Mouse (Mus musculus) lung, embryonic 16.5 days (tissue): ENCODE results near the gene Rnase13. TPM values are rescaled to one million over a fixed set of nuclear protein-coding genes. Genes with fewer than 3 reads are reported as not detected.
"Not testable (repeated sequence)": the region's sequence is repeated elsewhere in the genome, so short reads cannot be mapped to it uniquely, and the experiment has no call there.

Source experiments
- ATAC-seq: fragments of 200-750 bp; cut with Nextera tagmentation; 2 replicates; pipeline ENCODE4 v1.8.0; 2017; ENCODE audit warnings: low read depth, mild to moderate bottlenecking, moderate library complexity
- H3K27ac ChIP-seq: fragments of 300-500 bp; sonication (generic); 2 replicates; pipeline ENCODE4 v1.5.1; 2014; ENCODE audit warnings: mild to moderate bottlenecking, control low read depth, low read length
- H3K27me3 ChIP-seq: fragments of 300-500 bp; sonication (generic); 2 replicates; pipeline ENCODE4 v1.6.1; 2014; ENCODE audit warnings: low read depth, low read length, mixed read lengths; ENCODE audit not compliant: control insufficient read depth, insufficient read depth
- H3K36me3 ChIP-seq: fragments of 300-500 bp; sonication (generic); 2 replicates; pipeline ENCODE4 v1.6.1; 2014; ENCODE audit warnings: low read length; ENCODE audit not compliant: control insufficient read depth, insufficient read depth
- H3K4me1 ChIP-seq: fragments of 300-500 bp; sonication (generic); replicated peaks from 2 replicates; pipeline ENCODE4 v1.6.1; 2014; ENCODE audit warnings: low read length, mixed read lengths; ENCODE audit not compliant: control insufficient read depth, insufficient read depth
- H3K4me2 ChIP-seq: fragments of 300-500 bp; sonication (generic); 2 replicates; pipeline ENCODE4 v1.6.1; 2014; ENCODE audit warnings: low read depth, low read length, control low read depth
- H3K4me3 ChIP-seq: fragments of 300-500 bp; sonication (generic); 2 replicates; pipeline ENCODE4 v1.5.1; 2014; ENCODE audit warnings: mild to moderate bottlenecking, low read length, control low read depth
- H3K9ac ChIP-seq: fragments of 300-500 bp; sonication (generic); 2 replicates; pipeline ENCODE4 v1.6.1; 2014; ENCODE audit warnings: low read length, control low read depth
- H3K9me3 ChIP-seq: fragments of 300-500 bp; sonication (generic); 2 replicates; pipeline ENCODE4 v1.6.1; 2016; ENCODE audit warnings: low read length; ENCODE audit not compliant: control insufficient read depth
- WGBS: fragments of 180-500 bp; shearing (Covaris S2); extraction: QIAGEN DNeasy Blood & Tissue Kit; methylation state at CpG from one replicate; pipeline ENCODE4 v1.1.7; 2014; 5-methylcytosine and 5-hydroxymethylcytosine counted together
- polyA plus RNA-seq: library from polyadenylated mRNA; unstranded; fragments of >200 nt; fragmentation: Nextera tagmentation; extraction: Ambion mirVana; gene quantifications from 2 replicates; pipeline ENCODE4 v1.2.1, GENCODE M21; 2015

Gene Rnase13
- polyA plus RNA-seq, 1 experiment from 2014 or later: not detected

DNA sequence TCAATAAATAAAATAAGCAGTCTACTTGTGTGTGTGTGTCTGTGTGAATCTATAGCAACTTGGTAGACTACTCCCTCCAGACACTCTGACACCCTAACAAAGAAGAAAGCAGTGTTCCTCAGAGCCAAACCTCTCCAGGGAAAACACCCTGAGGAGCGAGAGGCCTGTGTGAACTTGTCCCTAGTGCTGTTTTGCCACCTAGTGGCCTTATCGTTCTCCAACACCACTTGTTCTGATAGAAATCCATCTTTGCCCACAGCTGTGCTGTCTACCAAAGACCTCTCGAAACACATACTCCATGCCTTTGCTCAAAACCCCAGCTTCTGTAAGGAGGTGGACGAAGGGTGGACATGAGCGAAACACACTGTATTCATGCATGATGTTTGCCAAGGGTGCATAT is 8.3 kb upstream of the Rnase13 start:
- H3K27me3 ChIP-seq: no peaks in the 10 kb centered on the region
- H3K4me2 ChIP-seq: no peak overlapping the region
- H3K9me3 ChIP-seq: no peaks in the 10 kb centered on the region
- H3K9ac ChIP-seq: no peak overlapping the region
- H3K4me1 ChIP-seq: peaks cover 21% of the 10 kb centered on the region
- no peak overlapping the region for H3K4me3 ChIP-seq
- ATAC-seq: peak; percentile 75
- no peaks in the 10 kb centered on the region for H3K36me3 ChIP-seq
- WGBS: 32% methylated on average over 5 of the region's 5 CpGs
- no peak overlapping the region; the same call in 1 of the 2 replicates for H3K27ac ChIP-seq

GRCm38 (mm10) chr14:51929968-51930367 is 7.4 kb upstream of the Rnase13 start:
- Histone ChIP-seq H3K36me3 (no peaks in the 10 kb centered on the region), H3K4me3 (no peak overlapping the region), H3K4me2 (peak overlapping the region; percentile 9; the same call in 1 of the 2 replicates), H3K9ac (no peak overlapping the region), H3K9me3 (no peaks in the 10 kb centered on the region), H3K27ac (peak overlapping the region; percentile 58), H3K4me1 (peaks cover 21% of the 10 kb centered on the region), H3K27me3 (no peaks in the 10 kb centered on the region)
- 48% methylated on average over 9 of the region's 9 CpGs for WGBS
- peak; percentile 3; the same call in 1 of the 2 replicates for ATAC-seq

GRCm38 (mm10) chr14:51929309-51929943 is 6.9 kb upstream of the Rnase13 start:
- H3K36me3 ChIP-seq: no peaks in the 10 kb centered on the region
- ATAC-seq: peak; percentile 88
- H3K27ac ChIP-seq: peak overlapping the region; percentile 76
- H3K4me2 ChIP-seq: peak overlapping the region; percentile 9; the same call in 1 of the 2 replicates
- no peaks in the 10 kb centered on the region for H3K9me3 ChIP-seq
- H3K4me1 ChIP-seq: peaks cover 21% of the 10 kb centered on the region
- no peak overlapping the region for H3K9ac ChIP-seq
- no peak overlapping the region for H3K4me3 ChIP-seq
- no peaks in the 10 kb centered on the region for H3K27me3 ChIP-seq
- WGBS: 49% methylated on average over 8 of the region's 8 CpGs

GRCm38 (mm10) chr14:51926930-51927329 is 4.4 kb upstream of the Rnase13 start:
- H3K36me3 ChIP-seq, H3K9ac ChIP-seq, H3K4me2 ChIP-seq, ATAC-seq, H3K27ac ChIP-seq, H3K4me3 ChIP-seq, H3K27me3 ChIP-seq, H3K9me3 ChIP-seq: not testable (repeated sequence)
- peaks cover 19% of the 10 kb centered on the region for H3K4me1 ChIP-seq
- 93% methylated on average over 11 of the region's 11 CpGs for WGBS

GRCm38 (mm10) chr14:51923492-51923891 is 919 bp upstream of the Rnase13 start:
- no peak for ATAC-seq
- Histone ChIP-seq H3K9ac (no peak overlapping the region), H3K9me3 (no peaks in the 10 kb centered on the region), H3K27ac (no peak overlapping the region), H3K27me3 (no peaks in the 10 kb centered on the region), H3K4me3 (no peak overlapping the region), H3K4me1 (peaks cover 14% of the 10 kb centered on the region), H3K36me3 (no peaks in the 10 kb centered on the region), H3K4me2 (no peak overlapping the region)
- 64% methylated on average over 4 of the region's 4 CpGs for WGBS

GRCm38 (mm10) chr14:51922910-51923309 is 337 bp upstream of the Rnase13 start:
- H3K27me3 ChIP-seq: no peaks in the 10 kb centered on the region
- H3K27ac ChIP-seq: no peak overlapping the region
- no peak overlapping the region for H3K9ac ChIP-seq
- WGBS: 83% methylated on average over 2 of the region's 2 CpGs
- H3K36me3 ChIP-seq: no peaks in the 10 kb centered on the region
- H3K4me3 ChIP-seq: no peak overlapping the region
- H3K4me2 ChIP-seq: no peak overlapping the region
- H3K9me3 ChIP-seq: no peaks in the 10 kb centered on the region
- no peak for ATAC-seq
- H3K4me1 ChIP-seq: peaks cover 14% of the 10 kb centered on the region

DNA sequence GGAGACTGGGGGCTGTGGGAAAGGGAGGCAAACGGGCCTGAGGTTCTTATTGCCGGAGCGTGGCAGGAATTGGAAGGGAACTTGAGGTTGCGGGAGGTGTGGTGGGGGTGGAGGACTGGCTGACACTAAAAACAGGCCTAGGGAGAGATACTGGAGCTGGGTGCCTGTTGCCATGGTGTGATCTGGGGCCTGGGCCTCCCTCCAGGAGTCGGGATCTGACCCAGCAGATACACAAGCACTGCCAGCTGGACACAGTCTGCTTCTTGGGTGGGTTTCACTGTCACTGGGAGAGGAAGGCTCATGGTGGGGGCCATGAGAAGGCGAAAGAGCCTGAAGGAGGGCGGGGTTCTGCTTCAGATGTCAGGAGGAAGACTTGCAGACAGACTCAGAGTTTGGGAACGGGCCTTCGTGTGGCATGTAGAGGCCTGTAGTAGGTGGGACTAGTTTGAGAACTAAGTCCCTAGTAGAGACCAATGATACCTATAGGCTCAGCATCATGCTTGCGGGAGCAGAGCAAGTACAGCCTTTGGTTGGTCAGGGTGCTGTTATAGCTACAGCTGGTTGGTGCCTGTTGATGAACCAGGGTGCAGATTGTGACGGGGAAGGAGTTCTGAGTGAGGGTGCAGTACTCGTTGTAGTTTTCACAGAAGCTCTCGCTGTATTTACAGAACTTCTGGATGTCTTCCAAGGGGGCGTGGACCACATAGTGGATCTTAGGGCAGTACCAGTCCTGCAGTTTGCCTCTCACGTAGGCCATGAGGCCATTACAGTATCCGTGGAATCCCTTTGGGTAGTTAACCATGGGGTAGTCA is 608 bp downstream of the Rnase13 start:
- Histone ChIP-seq H3K27ac (peak overlapping the region; percentile 72), H3K27me3 (no peaks in the 10 kb centered on the region), H3K9ac (0 out of 2 replicates have a peak overlapping the region, but pooled peaks have one; percentile 25), H3K36me3 (no peaks in the 10 kb centered on the region), H3K4me3 (no peak overlapping the region), H3K4me1 (peaks cover 14% of the 10 kb centered on the region), H3K4me2 (no peak overlapping the region), H3K9me3 (no peaks in the 10 kb centered on the region)
- ATAC-seq: peak; percentile 90
- 47% methylated on average over 16 of the region's 16 CpGs for WGBS

DNA sequence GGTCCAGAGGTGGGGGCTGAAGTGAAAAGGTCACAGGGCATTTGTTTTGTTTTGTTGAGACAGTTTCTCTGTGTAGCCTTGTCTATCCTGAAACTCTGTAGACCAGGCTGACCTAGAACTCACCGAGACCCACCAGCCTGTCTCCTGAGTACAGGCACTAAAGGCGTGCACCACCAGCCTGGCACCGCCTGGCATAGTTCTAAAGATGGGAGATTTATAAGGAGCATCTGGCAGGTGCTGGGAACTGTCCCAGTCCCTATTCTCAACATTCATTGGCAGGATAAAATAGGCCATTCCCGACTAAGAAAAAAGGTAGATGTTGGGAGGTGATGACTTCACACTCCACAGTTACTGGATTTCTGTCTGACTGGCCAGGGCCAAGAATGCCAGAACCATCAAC is 3.6 kb downstream of the Rnase13 start:
- ATAC-seq: no peak
- WGBS: 80% methylated on average over 4 of the region's 4 CpGs
- Histone ChIP-seq H3K27me3 (no peaks in the 10 kb centered on the region), H3K4me1 (peaks cover 23% of the 10 kb centered on the region), H3K9ac (no peak overlapping the region), H3K27ac (no peak overlapping the region), H3K36me3 (no peaks in the 10 kb centered on the region), H3K9me3 (no peaks in the 10 kb centered on the region), H3K4me2 (no peak overlapping the region), H3K4me3 (no peak overlapping the region)

GRCm38 (mm10) chr14:51918125-51918524 is 4.4 kb downstream of the Rnase13 start, which contains the start of gene Tppp2:
Tppp2 (plus strand) TSS chr14:51918425.
- H3K4me2 ChIP-seq: no peak within 1 kb of the TSS
- no peak within 1 kb of the TSS for H3K9ac ChIP-seq
- H3K36me3 ChIP-seq: no peaks in the 10 kb centered on the region
- H3K27me3 ChIP-seq: no peaks in the 10 kb centered on the region
- H3K27ac ChIP-seq: no peak within 1 kb of the TSS
- no peak within 1 kb of the TSS for H3K4me3 ChIP-seq
- WGBS: 82% methylated on average over 4 of the region's 4 CpGs
- H3K4me1 ChIP-seq: peaks cover 23% of the 10 kb centered on the region
- ATAC-seq: no peak
- H3K9me3 ChIP-seq: no peaks in the 10 kb centered on the region
